Mouse (Mus musculus) liver, embryonic 14.5 days (tissue): ENCODE measurements around the gene Fam124a. TPM values are rescaled to one million over a fixed set of nuclear protein-coding genes. Genes with fewer than 3 reads are reported as not detected.

Experiments
- ATAC-seq: fragments of 200-750 bp; cut with Nextera tagmentation; 2 replicates; pipeline ENCODE4 v1.8.0; 2017; ENCODE audit warnings: moderate number of reproducible peaks, mild to moderate bottlenecking, moderate library complexity; ENCODE audit not compliant: insufficient read depth
- DNase-seq, 3 experiments: peaks; one replicate each; pipeline ENCODE4 v3.0.0-alpha.2; 2012 to 2013; ENCODE audit warnings: low read depth in 3 of 3, low spot score in 3 of 3
- H3K27ac ChIP-seq: fragments of 300-500 bp; sonication (generic); 2 replicates; pipeline ENCODE4 v1.5.1; 2014; ENCODE audit warnings: moderate library complexity, mild to moderate bottlenecking, control low read depth, inconsistent platforms
- H3K27me3 ChIP-seq: fragments of 300-500 bp; sonication (generic); 2 replicates; pipeline ENCODE4 v1.6.1; 2014; ENCODE audit warnings: mild to moderate bottlenecking, low read length, moderate library complexity; ENCODE audit not compliant: control insufficient read depth, insufficient read depth
- H3K36me3 ChIP-seq: fragments of 300-500 bp; sonication (generic); replicated peaks from 2 replicates; pipeline ENCODE4 v1.6.1; 2014; ENCODE audit warnings: low read depth; ENCODE audit not compliant: control insufficient read depth, insufficient read depth
- H3K4me1 ChIP-seq, 2 experiments: fragments of 200-500 bp in 1 of 2; fragments of 300-500 bp in 1 of 2; sonication (generic) in 1 of 2; replicated peaks; 2 replicates each; pipeline ENCODE4 v1.6.1; 2012 to 2014; ENCODE audit warnings: antibody characterized with exemption in 1 of 2, inconsistent platforms in 1 of 2, low read length in 1 of 2; ENCODE audit not compliant: control insufficient read depth in 2 of 2, insufficient read depth in 2 of 2
- H3K4me2 ChIP-seq: fragments of 300-500 bp; sonication (generic); 2 replicates; pipeline ENCODE4 v1.6.1; 2014; ENCODE audit warnings: low read depth, mild to moderate bottlenecking, control low read depth, moderate library complexity
- H3K4me3 ChIP-seq, 2 experiments: fragments of 200-500 bp in 1 of 2; fragments of 300-500 bp in 1 of 2; sonication (generic) in 1 of 2; 2 replicates each; pipeline ENCODE4 v1.5.1; 2012 to 2014; ENCODE audit warnings: low read depth in 2 of 2, low read length in 2 of 2, mild to moderate bottlenecking in 2 of 2, control low read depth in 1 of 2, inconsistent platforms in 1 of 2, moderate library complexity in 1 of 2; ENCODE audit not compliant: insufficient read depth in 1 of 2
- H3K9ac ChIP-seq: fragments of 300-500 bp; sonication (generic); replicated peaks from 2 replicates; pipeline ENCODE4 v1.6.1; 2014; ENCODE audit warnings: mild to moderate bottlenecking, control low read depth, moderate library complexity
- H3K9me3 ChIP-seq: fragments of 300-500 bp; sonication (generic); 2 replicates; pipeline ENCODE4 v1.6.1; 2016; ENCODE audit warnings: low read length, mixed read lengths; ENCODE audit not compliant: control insufficient read depth
- CTCF ChIP-seq: IDR thresholded peaks from 2 replicates; pipeline ENCODE4 v1.5.1; 2016; ENCODE audit warnings: antibody characterized with exemption, low read depth, control low read depth
- EP300 ChIP-seq: IDR thresholded peaks from 2 replicates; pipeline ENCODE4 v1.6.1; 2016; ENCODE audit warnings: antibody characterized with exemption, low read depth
- WGBS: fragments of 180-500 bp; shearing (Covaris S2); extraction: QIAGEN DNeasy Blood & Tissue Kit; methylation state at CpG from one replicate; pipeline ENCODE4 v1.1.7; 2014; ENCODE audit not compliant: insufficient replicate concordance; 5-methylcytosine and 5-hydroxymethylcytosine counted together
- polyA plus RNA-seq, 2 experiments: library from polyadenylated mRNA; depleted of rRNA in 1 of 2; stranded (reverse) in 1 of 2; unstranded in 1 of 2; fragments of >200 nt; fragmentation: Nextera tagmentation in 1 of 2; extraction: Ambion mirVana in 1 of 2; gene quantifications; 2 replicates each; pipeline versions ENCODE4 v1.2.1 to v1.2.3; 2012 to 2014

The Fam124a gene
- polyA plus RNA-seq, 2 experiments = 1.4 to 1.8 TPM

- H3K4me2 ChIP-seq = no peak overlapping the region
- H3K9me3 ChIP-seq = no peaks in the 10 kb centered on the region
- TF ChIP-seq EP300 = no peak
- TF ChIP-seq CTCF = no peak
- H3K36me3 ChIP-seq = no peaks in the 10 kb centered on the region
- DNase-seq (no peak), ATAC-seq (no peak)
- no peak overlapping the region for H3K27ac ChIP-seq
- H3K4me3 ChIP-seq = no peak overlapping the region
- H3K9ac ChIP-seq = no peak overlapping the region
- 13% methylated on average over 4 of the region's 4 CpGs for WGBS
- peaks cover 2 to 9% of the 10 kb centered on the region in 2 experiments; a peak in 2 of 4 replicates for H3K4me1 ChIP-seq
- H3K27me3 ChIP-seq = no peaks in the 10 kb centered on the region; the same call in 1 of the 2 replicates
Observed at GRCm38 (mm10) chr14:62550121-62550520, 5.4 kb upstream of the Fam124a start.

DNA sequence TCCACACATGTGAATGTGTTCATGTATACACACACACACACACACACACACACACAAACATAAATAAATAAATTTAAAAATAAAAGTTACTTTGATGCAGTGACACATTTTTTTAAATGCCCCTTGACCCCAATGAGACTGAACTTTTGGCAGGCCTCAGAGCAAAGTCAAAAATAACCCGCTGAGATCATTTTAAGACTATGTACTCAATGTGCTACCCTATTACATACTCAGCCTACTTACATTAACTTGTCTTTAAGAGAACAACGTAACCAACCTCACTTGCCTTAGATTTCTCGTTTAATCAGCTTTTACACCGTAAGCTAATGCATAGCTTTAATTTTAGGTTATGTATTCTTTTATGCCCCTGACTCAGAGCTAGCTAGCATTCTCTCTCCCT lies 2.8 kb upstream of the Fam124a start:
- ATAC-seq (no peak), DNase-seq (no peak)
- Histone ChIP-seq H3K36me3 (no peaks in the 10 kb centered on the region), H3K9me3 (no peaks in the 10 kb centered on the region), H3K4me3 (no peak overlapping the region), H3K27ac (no peak overlapping the region), H3K4me1 (peaks cover 3 to 10% of the 10 kb centered on the region in 2 experiments; a peak in 2 of 4 replicates), H3K4me2 (no peak overlapping the region), H3K9ac (no peak overlapping the region), H3K27me3 (peaks cover 18% of the 10 kb centered on the region)
- 90% methylated on average over 4 of the region's 4 CpGs for whole genome bisulfite sequencing
- TF ChIP-seq EP300 (no peak), CTCF (no peak)

- H3K9ac ChIP-seq = no peak overlapping the region
- no peak overlapping the region for H3K4me3 ChIP-seq
- TF ChIP-seq EP300 = no peak
- no peaks in the 10 kb centered on the region for H3K36me3 ChIP-seq
- ATAC-seq (no peak), DNase-seq (no peak)
- peaks cover 3 to 10% of the 10 kb centered on the region in 2 experiments; a peak in 2 of 4 replicates for H3K4me1 ChIP-seq
- WGBS = 56% methylated on average over 5 of the region's 5 CpGs
- H3K27ac ChIP-seq = no peak overlapping the region
- H3K4me2 ChIP-seq = no peak overlapping the region
- H3K27me3 ChIP-seq = peaks cover 18% of the 10 kb centered on the region
- H3K9me3 ChIP-seq = no peaks in the 10 kb centered on the region
Observed at GRCm38 (mm10) chr14:62553786-62554185, 1.8 kb upstream of the Fam124a start.

GRCm38 (mm10) chr14:62555840-62556810 lies 588 bp downstream of the Fam124a start:
- no peak overlapping the region for H3K27ac ChIP-seq
- peaks cover 18% of the 10 kb centered on the region for H3K27me3 ChIP-seq
- peak overlapping the region; percentile 40 for H3K9ac ChIP-seq

GRCm38 (mm10) chr14:62557111-62557510 lies 1.6 kb downstream of the Fam124a start:
- DNase-seq (no peak), ATAC-seq (no peak)
- H3K9me3 ChIP-seq = no peaks in the 10 kb centered on the region
- H3K27ac ChIP-seq = no peak overlapping the region
- no peaks in the 10 kb centered on the region for H3K36me3 ChIP-seq
- no peak overlapping the region for H3K4me3 ChIP-seq
- WGBS = 55% methylated on average over 3 of the region's 3 CpGs
- H3K27me3 ChIP-seq = peaks cover 18% of the 10 kb centered on the region
- peaks cover 3 to 10% of the 10 kb centered on the region in 2 experiments; a peak in 2 of 4 replicates for H3K4me1 ChIP-seq
- H3K9ac ChIP-seq = no peak overlapping the region
- no peak for TF ChIP-seq EP300
- TF ChIP-seq CTCF = no peak
- 0 out of 2 replicates have a peak overlapping the region, but pooled peaks have one; percentile 3 for H3K4me2 ChIP-seq

More at GRCm38 (mm10) chr14:62555840-62556810, 588 bp downstream of the Fam124a start:
- ATAC-seq (peak; percentile 37; the same call in 1 of the 2 replicates), DNase-seq (no peak)
- Histone ChIP-seq H3K9me3 (no peaks in the 10 kb centered on the region), H3K36me3 (no peaks in the 10 kb centered on the region), H3K4me1 (peaks cover 3 to 10% of the 10 kb centered on the region in 2 experiments; a peak in 2 of 4 replicates), H3K4me3 (peak overlapping the region; percentile 53 to 59), H3K4me2 (peak overlapping the region; percentile 88)
- WGBS = 11% methylated on average over 37 of the region's 38 CpGs
- TF ChIP-seq CTCF (no peak), EP300 (no peak)
